Mouse (Mus musculus) left cerebral cortex, postnatal 25 days (tissue): ENCODE results near the gene Pde4d. TPM values are rescaled to one million over a fixed set of nuclear protein-coding genes. Genes with fewer than 3 reads are reported as not detected.

Experiments used
- DNase-seq, 2 experiments: peaks; one replicate each; pipeline ENCODE4 v3.0.0; 2022; ENCODE audit warnings: low spot score in 2 of 2, mixed read lengths in 1 of 2
- intact Hi-C: fragments of 180-260 bp; cut with DNase I; formaldehyde crosslinking; loops from one replicate; pipeline ENCODE4 v1.15.1; 2025
- total RNA-seq, 2 experiments: library from RNA; stranded (reverse); gene quantifications; 2 replicates each; pipeline ENCODE4 v1.2.3; 2021

Gene Pde4d
- total RNA-seq, 2 experiments from 2014 or later: 108 to 116 TPM

DNA sequence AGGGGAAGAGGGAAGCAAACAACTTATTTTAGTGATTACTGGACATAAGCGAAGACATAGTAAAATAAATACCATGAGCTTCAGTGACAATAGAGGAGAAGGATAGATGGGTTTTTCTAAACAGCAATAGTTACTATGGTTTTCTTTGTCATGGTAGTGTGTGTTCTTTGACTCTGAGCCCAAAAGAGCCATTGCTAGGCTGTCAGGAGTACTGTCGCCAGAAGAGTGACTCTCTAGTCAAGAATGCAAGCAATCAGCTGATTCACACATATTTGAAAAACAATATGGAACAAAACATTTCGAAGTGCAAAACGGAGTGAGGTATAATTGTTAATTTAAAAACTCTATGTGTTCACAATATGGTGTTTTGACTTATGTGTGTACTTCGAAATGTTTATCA is 450.4 kb downstream of the Pde4d start:
- intact Hi-C loops: no loop called here

DNA sequence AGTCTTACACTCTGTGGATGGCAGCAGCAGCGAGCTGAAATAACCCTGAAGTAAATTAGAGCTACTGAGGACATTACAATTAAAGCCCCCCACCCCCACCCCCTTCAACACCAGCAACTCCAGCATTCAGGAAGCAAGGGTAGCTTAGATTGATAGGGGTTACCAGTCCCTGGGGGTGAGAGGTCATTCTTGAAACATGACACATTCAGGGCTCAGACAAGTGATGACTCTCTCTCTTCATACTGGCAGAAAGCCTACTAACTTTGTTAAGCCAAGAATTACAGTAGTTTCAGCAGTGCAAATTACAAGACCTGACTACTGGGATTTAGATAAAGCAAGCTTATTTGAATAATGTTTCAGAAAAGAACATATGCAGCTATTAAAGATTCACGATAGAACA is 455.4 kb downstream of the Pde4d start:
- intact Hi-C loops: no loop called here
- DNase-seq: no peak

More for the DNA sequence above, 450.4 kb downstream of the Pde4d start:
- DNase-seq: no peak

DNA sequence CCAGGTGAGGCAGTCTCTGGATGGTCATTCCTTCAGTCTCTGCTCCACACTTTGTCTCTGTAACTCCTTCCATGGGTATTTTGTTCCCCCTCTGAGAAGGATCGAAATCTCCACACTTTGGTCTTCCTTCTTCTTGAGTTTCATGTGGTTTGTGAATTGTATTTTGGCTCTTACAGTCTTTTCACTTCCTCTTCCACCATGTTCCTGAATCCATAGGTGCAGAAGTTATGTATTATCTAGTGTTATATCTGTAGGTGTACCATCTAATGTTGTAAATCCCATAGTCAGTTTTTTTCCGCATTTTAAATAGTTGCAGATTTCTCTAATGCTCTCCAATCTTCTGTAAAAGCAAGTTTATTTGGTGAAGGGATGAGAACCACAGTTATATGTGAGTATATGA is 459.4 kb downstream of the Pde4d start:
- no peak for DNase-seq
- intact Hi-C loops: no loop called here

DNA sequence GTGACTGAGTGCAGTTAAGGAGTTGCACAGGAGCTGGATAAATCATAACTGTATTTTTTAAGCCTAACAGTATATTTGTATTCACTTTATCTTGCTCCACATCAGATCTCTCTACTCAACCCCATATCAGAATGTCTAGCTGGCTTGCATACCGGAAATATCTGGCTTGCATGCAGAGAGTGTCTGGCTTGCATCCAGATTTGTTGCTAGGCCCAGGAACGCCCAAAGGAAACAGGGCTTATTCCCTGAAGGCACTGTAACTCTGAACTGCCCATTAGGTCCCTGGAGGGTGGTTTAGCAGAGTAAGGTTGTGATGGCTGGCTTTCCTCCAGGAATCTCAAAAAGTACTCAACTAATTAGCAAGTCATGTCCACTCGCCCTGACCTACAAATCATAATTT is 464.9 kb downstream of the Pde4d start:
- no peak for DNase-seq
- intact Hi-C loops: no loop called here

DNA sequence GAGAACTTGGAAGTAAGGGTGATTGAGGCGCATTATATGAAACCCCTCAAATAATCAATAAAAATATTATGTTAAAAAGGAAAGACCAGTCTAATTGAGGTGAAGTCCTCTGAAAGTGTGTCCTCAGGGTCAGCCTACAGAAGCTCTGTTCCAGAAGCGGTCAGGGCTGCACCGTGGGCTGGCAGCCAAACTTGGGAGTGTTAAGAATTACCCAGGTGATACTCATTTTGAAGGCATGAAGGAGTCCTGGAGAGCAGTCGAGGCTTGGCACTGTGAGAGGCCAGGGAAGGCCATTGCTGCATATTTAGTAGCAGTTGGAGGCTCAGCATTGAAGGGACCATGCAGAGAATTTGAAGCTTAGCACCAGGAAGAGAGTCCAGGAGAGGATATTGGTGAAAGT is 471.4 kb downstream of the Pde4d start:
- intact Hi-C loops: no loop called here
- no peak for DNase-seq

DNA sequence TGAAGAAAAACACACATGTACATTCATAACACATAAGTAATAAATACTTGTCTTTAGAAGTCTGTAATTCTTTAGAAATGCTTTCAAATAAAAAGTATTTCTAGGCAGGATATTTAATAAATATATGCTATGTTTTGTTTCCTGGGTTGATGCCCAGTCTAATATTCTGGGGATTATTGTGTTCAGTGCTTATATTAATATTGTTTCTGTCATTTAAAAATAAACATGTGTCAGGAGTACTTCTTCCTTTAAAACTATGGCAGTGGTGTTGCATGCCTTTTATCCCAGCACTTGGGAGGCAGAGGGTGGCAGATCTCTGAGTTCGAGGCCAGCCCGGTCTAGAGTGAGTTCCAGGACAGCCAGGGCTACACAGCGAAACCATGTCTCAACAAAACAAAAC is 485.1 kb downstream of the Pde4d start:
- intact Hi-C loops: no loop called here
- no peak for DNase-seq

DNA sequence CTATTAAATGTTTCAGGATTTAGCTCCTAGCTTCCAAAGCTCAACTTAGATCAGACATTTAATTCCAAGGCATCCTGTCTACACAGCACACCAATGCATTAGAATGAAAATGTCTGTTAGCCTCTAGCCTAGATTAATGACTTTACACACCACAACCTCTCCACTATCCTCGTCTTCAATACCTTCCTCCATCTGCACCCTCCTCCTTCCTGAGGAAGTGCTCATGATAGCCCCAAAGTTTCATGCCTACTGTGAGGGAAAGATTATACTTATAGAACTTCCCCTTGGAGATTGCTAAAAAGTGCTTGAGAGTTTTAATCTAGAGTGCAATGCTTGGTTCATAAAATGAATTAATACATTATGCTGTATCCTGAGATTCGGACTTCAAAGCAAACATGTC is 487.5 kb downstream of the Pde4d start:
- no peak for DNase-seq
- intact Hi-C loops: no loop called here

DNA sequence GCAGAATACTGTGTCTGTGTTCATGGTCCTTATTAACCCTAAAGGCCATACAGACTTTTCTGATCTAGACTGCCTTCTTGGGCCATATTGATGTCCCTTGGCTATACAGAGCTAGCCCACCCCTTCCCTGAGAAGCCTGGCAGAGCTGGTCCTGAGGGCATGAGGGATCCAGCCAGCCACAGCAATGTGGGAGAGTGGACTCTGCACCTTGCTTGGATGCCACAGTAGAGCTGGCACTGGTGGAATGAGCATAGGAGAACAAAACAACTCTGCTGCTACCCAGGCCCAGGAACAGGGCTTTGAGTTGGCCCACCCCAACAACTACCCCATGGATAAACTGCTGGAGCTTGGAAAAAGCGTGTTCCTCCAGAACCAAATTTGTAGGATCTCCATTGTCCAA is 503.2 kb downstream of the Pde4d start:
- DNase-seq: no peak
- intact Hi-C loops: no loop called here

DNA sequence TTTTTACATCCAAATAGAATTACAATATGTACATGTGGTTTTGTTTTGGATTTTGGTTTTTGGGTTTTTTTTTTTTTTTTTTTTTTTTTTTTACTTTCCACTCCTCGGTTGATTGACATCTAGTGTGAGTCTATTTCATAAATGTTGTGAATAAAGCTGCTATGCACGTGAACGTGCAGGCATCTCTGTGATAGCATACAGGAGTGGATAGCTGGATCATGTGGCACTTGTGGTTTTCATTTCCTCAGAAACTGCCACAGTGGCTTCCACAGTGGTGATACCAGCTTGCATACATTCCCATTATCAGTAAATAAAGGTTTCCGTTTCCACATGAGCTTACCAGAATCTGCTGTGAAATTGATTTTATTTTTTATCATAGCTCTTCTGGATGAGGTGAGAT is 506.3 kb downstream of the Pde4d start:
- intact Hi-C loops: no loop called here
- no peak for DNase-seq

DNA sequence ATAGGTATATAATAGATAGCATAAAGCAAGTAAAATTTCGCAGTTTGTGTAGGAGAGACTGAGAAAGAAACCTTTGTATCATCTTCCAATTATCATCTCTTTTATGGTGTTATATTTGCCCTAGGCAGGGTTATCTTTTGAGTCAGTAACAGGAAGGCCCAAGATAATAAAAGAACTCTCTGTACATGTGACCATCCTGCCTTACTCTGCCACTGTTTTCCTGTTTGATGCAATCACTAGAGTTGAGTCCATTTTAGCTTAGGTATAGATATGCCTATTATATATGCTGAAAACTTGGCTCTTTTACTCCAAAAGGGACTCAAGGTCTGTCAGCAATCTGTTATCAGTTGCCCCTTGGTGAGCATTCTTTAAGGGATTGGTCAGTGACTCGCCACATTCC is 514.3 kb downstream of the Pde4d start:
- no peak for DNase-seq
- intact Hi-C loops: no loop called here

DNA sequence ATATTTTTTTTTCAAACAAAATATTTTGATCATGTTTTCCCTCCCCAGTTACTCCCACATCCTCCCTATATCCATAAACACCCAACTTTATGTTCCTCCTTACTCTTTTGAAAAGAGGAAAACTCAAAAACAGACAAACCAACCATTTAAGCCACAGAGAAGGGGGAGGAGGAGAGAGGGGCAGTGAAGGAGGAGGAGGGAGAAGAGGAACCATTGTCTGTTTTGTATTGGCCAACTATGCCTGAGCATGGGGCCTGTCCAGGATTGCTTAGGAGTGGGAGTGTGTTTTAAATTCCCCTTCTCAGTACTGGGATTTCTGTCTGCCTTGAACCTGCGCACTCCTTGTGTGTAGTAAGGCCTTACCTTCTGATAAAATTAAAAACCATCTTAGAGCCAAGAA is 531.4 kb downstream of the Pde4d start:
- no peak for DNase-seq
- intact Hi-C loops: no loop called here

DNA sequence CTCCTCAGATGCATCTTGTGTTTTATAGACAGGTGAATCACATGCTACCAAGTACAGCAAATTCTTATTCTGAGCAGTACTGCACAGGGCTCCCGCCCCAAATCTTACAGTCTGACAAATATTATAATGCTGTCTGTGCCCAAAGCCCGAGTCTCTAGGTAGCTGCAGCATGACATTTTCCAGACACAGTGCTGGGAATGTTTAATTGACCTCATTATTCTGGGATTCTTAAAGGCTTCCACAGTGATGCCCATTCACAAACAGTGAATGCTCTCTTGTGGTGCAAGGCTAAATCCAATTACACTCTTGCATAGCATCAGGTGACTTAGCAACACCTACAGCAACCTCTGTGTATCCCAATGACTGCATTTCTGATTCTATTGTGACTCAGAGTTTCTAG is 549.0 kb downstream of the Pde4d start:
- DNase-seq: no peak
- intact Hi-C loops: no loop called here

DNA sequence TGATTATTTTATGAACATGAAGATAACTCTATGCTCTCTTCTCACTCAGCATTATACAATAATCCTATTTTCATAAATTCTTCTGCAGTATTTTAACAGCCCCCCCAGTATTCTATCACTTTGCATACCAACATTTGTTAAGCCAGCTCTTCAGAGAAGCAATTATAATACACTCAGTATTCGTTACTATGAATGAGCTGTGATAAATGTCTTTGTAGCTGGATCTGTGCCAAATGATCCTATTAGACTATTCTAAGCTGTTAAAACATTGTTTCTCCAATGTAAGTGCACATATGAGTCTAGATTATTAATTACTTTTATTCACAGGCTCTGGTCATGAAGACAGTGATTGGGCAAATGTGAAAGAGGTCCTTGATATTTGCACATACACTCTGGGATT is 575.0 kb downstream of the Pde4d start:
- intact Hi-C loops: no loop called here
- no peak for DNase-seq

DNA sequence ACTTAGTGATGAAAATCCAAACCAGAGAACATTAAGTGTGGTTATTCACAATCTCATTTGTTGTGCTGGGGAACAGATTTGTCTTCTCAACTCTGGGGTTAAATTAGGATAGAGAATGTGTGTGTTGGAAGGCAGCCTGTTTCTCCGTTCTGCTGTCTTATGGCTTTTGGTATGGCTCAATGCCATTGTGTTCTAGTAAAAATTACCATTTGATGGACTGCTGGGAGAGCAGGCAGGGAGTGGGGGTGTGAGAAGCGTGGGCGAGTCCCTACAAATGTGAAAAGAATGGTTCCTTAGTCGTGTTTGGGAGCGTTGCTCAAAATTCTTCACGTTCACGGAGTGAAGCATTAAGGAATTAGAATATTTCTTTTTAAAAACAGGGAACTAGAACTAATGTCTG is 597.4 kb downstream of the Pde4d start:
- peak; percentile 49 to 89 for DNase-seq
- intact Hi-C loops: loop anchor here (5.0 kb wide), 1 partner anchor 70 kb away; no protein-coding TSS in a partner anchor

DNA sequence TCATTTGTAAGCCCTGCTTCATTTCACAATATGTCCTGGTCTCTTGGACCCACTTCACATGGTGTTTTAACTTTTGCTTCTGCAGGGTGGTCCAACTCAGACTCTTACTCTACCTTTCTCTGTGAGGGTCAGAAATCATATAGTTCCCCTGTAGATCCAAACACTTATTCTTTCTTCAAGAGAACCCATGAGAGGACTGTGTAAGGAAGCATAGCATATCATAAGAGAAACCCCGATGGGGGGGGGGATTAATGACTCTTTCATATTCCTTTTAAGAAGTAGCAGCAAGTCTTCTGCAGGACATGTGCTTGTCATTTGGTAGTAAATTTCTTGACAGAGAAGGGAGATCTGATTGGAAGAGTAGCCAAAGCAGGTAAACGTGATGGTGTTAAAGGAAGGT is 603.1 kb downstream of the Pde4d start:
- intact Hi-C loops: no loop called here

DNA sequence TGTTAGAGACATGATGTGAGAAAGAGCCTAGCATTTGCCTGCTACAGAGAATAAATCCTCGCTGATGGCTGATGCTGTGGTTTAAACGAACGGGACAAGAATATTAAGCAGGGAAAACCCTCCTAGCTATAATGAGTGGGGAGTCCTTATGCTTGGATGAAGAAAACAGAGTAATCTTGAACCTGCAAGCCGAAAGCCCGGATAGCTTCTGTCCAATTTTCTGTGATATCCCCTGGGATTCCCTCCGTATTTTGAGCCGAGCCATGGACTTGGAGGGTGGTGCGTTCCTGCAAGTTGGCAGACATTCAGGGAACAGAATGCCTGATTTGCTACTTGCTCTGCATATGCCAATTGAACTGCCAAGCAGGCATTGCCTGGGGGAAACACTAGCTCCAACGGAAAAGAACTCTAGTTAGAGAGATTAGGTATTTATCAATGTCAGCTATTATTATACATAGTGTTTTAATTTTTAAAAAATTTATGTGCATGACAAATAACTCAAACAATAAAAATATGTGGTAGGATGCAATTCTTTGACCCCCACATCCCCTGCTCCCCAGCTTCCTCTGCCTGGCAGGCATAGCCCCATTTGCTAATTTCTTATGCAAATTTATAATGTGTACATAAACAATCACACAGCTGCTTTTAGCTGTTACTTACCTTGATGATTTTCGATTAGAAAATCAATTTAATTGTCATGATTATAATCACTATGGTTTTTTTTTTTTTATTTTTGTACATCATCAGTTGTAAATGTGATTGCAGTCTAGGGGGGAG is 603.7 kb downstream of the Pde4d start:
- intact Hi-C loops: no loop called here
- DNase-seq: peak; percentile 59 to 74

More for the DNA sequence above, 603.1 kb downstream of the Pde4d start:
- no peak for DNase-seq

DNA sequence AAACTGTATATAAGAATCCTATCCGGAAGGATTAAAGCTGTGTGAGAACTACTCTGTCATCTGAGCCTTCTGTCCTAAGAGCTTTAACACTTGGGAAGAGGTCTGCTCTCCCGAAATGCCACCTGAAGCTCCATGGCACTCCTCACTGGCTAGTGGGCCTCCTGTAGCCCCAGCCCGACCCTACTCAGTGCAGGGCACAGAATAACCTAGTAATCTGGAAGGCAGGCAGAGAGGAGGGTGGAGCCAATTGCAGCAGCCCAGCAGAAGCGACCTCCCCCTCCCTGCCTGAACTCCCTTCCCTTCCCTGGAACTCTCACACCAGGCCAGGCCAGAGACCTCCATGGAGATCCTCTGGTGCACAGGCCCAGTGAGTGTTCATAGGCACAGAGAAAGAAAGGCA is 608.3 kb downstream of the Pde4d start:
- DNase-seq: no peak
- intact Hi-C loops: no loop called here

DNA sequence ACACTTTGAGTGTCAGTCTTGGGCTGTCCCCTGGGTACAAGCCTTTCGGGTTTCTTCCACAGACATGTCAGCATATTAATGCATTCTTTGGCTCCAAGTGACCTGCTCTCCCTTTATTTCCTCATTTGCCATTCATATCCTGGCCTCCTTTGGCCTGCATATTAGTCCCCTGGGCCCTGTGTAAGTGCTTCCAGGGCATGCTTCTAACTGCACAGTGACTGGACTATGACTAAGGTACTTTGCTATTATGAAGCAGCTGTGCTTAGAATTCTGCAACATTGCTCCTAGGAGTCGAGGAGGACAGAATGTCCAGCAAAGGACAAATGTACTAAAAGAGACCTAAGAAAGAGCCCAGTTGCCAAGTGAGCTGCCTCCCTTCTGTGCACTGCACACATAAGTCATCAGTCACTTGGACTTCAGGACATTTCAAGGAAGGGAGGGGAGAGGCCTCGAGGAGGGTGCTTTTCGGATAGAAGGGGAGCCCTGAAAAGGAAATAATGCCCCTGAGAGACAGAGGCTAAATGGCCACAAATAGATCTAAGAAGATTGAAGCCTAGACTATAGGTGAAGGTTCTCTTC is 616.9 kb downstream of the Pde4d start:
- intact Hi-C loops: no loop called here

DNA sequence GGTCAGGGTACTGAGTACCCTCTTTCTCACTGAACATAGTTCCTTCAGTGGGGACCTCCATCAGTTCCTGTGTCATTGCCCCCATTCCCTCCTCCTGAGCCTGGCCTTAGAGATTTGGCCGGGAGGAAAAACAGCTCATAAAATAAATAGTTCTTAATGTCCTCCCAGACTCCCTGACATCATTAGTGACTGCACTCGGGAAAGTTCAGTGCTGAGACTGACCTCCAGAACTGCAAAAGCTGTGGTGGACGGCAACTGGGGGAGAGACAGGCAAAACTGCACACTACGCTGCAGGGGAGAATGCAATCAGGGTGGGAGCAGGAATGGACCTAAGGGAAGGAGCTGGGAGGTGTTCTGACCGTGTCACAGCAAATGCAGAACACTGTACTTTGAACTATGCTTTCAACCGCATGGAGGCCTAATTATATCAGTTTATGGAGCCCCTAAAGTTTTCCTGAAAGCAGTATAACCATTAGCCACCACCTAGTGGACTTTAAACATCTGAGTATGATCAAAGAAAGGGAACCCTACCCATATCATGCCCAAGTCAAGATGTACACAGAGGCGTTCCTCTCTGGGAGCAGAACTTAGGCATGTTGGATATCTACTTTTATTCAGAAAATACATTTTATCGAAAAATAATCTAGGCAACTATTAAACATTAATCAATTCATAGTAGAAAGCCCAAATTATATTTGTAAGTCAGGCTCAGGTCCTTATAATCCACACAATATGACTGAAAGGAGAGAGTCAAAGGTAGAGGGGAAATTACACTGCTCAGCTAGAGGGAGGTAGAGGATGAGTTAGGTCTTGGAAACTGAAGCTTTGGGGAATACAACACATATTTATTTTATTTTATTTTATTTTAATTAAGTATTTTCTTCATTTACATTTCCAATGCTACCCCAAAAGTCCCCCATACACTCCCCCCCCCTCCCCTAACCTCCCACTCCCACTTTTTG is 618.8 kb downstream of the Pde4d start:
- no peak for DNase-seq
- intact Hi-C loops: no loop called here

More for the DNA sequence above, 616.9 kb downstream of the Pde4d start:
- DNase-seq: no peak

DNA sequence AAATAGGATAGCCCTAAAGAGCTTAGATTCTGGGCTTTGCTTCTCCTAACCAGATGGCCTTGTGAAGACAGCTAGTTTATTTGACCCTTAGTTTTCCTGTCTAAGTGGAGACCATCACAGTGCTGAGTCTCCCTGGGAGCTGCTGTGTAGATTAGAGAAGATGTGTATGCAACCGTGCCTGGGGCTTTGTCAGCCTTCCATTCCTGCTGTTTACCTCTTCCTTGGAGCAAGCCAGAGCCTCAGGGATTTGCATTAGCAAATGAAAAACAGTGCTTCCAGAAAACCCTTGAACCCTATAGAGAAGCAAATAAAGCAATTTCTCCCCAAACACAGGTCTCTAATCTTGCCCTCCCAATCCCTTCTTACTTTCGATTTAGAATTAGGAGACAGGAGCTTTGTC is 623.6 kb downstream of the Pde4d start:
- intact Hi-C loops: no loop called here
- no peak for DNase-seq
